Mouse (Mus musculus): Measurements from ENCODE around the gene Lrrc25. TPM values are rescaled to one million over a fixed set of nuclear protein-coding genes. Genes with fewer than 3 reads are reported as not detected.
A peak's percentile ranks its signal among the peaks of the same experiment; 100 is the strongest.

Lrrc25 gene
- polyA plus RNA-seq, 1 experiment from 2014 or later: 0.57 TPM

DNA sequence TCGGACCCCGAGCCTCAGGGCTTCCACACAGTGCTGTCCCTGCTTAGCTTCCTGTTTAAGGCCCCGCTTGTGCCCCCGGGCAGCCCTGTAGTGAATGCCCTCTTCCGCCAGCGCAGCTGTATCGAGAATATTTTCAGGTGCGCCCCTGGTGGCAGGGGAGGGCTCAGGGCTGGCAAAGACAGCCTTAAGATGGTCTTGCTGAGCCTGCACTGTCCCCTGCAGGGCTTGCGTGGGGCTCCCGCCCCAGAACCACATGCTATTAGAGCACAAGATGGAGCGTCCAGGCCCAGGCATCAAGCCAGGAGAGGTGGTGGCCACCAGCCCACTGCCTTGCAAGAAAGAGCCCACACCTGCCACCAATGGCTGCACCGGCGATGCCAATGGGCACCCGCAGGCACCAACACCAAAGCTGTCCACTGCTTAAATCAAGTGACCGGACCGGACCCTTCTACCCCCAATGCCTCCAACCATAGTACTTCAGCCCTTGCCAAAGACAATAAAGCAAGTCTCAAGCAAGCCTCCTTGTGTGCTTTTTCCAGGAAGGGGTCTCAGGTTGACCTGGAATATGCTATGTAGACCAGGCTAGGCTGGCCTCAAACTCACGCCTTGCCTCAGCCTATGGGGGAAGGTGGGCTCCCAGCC is 19.1 kb upstream of the Lrrc25 start:
- Histone ChIP-seq H3K27me3 (ENCODE audit: control insufficient read depth, insufficient read depth, low read length) (0 out of 2 replicates have a peak, but pooled peaks cover 2% of the 10 kb centered on the region), H3K27ac (replicated peaks; ENCODE audit: low read depth, low read length) (no peak overlapping the region), H3K36me3 (ENCODE audit: control insufficient read depth, insufficient read depth, low read length) (peaks cover 14% of the 10 kb centered on the region), H3K9ac (ENCODE audit: low read length) (no peak overlapping the region), H3K4me1 (ENCODE audit: control insufficient read depth, insufficient read depth, low read length) (peaks cover 60% of the 10 kb centered on the region), H3K9me3 (ENCODE audit: control insufficient read depth, low read length) (no peaks in the 10 kb centered on the region), H3K4me3 (ENCODE audit: low read depth, low read length) (no peak overlapping the region), H3K4me2 (ENCODE audit: low read depth, severe bottlenecking) (no peak overlapping the region)
- DNase-seq (ENCODE audit: low spot score) (peak; percentile 49), ATAC-seq (ENCODE audit: insufficient number of reproducible peaks, low FRiP score, low TSS enrichment, low read depth) (no peak)
- 84% methylated on average over 17 of the region's 17 CpGs for WGBS

DNA sequence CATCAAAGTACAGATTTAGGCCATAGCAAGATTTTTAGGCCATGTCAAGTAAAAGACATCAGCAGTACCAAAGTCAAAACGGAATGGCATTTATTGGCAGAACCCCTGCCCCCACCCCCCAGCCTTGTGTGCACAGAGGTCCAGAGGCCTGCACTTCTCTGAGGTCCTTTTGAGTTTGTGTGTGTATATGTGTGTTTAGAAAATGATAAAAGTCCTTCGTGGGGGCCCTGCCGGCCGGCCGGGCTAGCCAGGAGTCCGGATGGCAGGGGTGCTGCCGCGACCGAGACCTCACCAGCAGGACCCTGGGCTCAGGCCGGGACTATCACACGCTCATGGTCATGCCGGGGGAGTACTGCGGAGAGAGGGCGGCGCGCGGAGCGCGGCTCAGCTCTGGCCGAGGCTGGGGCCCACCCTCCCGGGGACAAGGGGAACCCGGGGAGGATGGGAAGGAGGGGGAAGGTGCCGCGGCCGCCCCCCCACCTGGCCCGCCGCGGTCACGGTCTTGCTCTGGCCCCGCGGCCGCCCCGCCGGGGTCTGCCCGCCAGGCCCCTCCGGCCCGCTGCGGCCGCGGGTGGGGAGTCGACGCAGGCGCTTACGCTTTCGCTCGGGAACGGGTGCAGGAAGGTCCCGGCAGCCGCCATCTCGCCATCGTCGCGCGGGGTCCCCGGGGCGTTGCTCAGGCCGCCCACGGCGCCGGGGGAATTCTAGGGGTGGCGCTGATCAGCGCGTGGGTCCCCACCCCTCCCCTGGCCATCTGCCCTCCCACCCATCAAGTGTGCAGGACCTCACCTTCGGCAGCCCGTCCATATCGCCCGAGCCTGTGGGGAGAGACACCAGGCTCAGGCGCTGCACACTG is 18.3 kb upstream of the Lrrc25 start:
- no peak for ATAC-seq (ENCODE audit: insufficient number of reproducible peaks, low FRiP score, low TSS enrichment, low read depth)
- 0 out of 2 replicates have a peak, but pooled peaks cover 2% of the 10 kb centered on the region for H3K27me3 ChIP-seq (ENCODE audit: control insufficient read depth, insufficient read depth, low read length)
- peak; percentile 56 for DNase-seq (ENCODE audit: low spot score)
- H3K4me3 ChIP-seq (ENCODE audit: low read depth, low read length): peak overlapping the region; percentile 41
- peaks cover 20% of the 10 kb centered on the region for H3K36me3 ChIP-seq (ENCODE audit: control insufficient read depth, insufficient read depth, low read length)
- H3K9me3 ChIP-seq (ENCODE audit: control insufficient read depth, low read length): no peaks in the 10 kb centered on the region
- H3K9ac ChIP-seq (ENCODE audit: low read length): peak overlapping the region; percentile 72
- WGBS: 9% methylated on average over 24 of the region's 68 CpGs
- H3K4me2 ChIP-seq (ENCODE audit: low read depth, severe bottlenecking): peak overlapping the region; percentile 92
- peaks cover 60% of the 10 kb centered on the region for H3K4me1 ChIP-seq (ENCODE audit: control insufficient read depth, insufficient read depth, low read length)
- H3K27ac ChIP-seq (replicated peaks; ENCODE audit: low read depth, low read length): peak overlapping the region; percentile 39; the same call in 1 of the 2 replicates

DNA sequence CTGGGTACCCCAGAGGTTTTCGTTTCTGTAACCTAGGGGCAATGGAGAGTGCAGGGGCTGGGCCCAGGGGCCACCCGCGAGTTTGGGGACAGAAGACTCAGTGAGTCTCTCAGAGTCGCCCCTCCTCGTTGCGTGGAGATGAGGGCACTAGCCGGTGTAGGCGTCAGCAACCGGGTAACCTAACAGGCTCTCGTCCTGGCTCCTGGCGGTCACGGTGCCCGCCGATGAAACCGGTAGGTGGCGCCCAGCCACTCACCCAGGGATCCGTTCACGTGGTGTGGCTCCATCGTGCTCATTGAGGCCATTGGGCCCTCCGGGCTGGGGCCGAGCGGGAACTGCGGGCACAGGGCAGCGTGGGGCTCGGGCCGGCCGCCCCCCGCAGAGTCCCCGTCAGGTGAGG is 17.7 kb upstream of the Lrrc25 start:
- DNase-seq (ENCODE audit: low spot score): peak; percentile 91
- 0 out of 2 replicates have a peak overlapping the region, but pooled peaks have one; percentile 39 for H3K27ac ChIP-seq (replicated peaks; ENCODE audit: low read depth, low read length)
- H3K4me2 ChIP-seq (ENCODE audit: low read depth, severe bottlenecking): peak overlapping the region; percentile 92
- no peaks in the 10 kb centered on the region for H3K9me3 ChIP-seq (ENCODE audit: control insufficient read depth, low read length)
- 2% methylated on average over 29 of the region's 29 CpGs for WGBS
- no peak for ATAC-seq (ENCODE audit: insufficient number of reproducible peaks, low FRiP score, low TSS enrichment, low read depth)
- H3K9ac ChIP-seq (ENCODE audit: low read length): peak overlapping the region; percentile 72
- H3K27me3 ChIP-seq (ENCODE audit: control insufficient read depth, insufficient read depth, low read length): 0 out of 2 replicates have a peak, but pooled peaks cover 2% of the 10 kb centered on the region
- peaks cover 22% of the 10 kb centered on the region for H3K36me3 ChIP-seq (ENCODE audit: control insufficient read depth, insufficient read depth, low read length)
- peaks cover 57% of the 10 kb centered on the region for H3K4me1 ChIP-seq (ENCODE audit: control insufficient read depth, insufficient read depth, low read length)
- peak overlapping the region; percentile 41 for H3K4me3 ChIP-seq (ENCODE audit: low read depth, low read length)

DNA sequence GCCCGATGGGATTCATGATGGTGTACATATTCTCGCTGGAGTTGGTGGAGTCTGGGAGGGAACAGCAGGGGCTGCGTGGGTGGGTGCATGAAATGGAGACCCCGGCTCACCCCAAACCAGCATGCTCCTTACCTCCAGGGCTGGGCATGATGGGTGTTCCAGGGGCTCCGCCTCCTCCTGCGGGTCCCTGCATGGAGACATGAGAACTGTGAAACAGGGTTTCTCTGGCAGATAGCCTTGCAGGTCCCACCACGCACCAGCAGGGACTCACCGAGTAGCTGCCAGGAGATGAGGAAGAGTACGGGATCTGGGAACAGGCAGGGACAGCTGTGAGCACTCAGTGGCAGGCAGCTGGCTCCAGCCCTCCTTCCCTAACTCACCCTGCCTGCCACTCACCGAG is 17.2 kb upstream of the Lrrc25 start:
- Histone ChIP-seq H3K27me3 (ENCODE audit: control insufficient read depth, insufficient read depth, low read length) (0 out of 2 replicates have a peak, but pooled peaks cover 2% of the 10 kb centered on the region), H3K36me3 (ENCODE audit: control insufficient read depth, insufficient read depth, low read length) (peaks cover 22% of the 10 kb centered on the region), H3K9ac (ENCODE audit: low read length) (peak overlapping the region; percentile 72; the same call in 1 of the 2 replicates), H3K4me1 (ENCODE audit: control insufficient read depth, insufficient read depth, low read length) (peaks cover 53% of the 10 kb centered on the region), H3K4me3 (ENCODE audit: low read depth, low read length) (peak overlapping the region; percentile 41), H3K9me3 (ENCODE audit: control insufficient read depth, low read length) (no peaks in the 10 kb centered on the region), H3K4me2 (ENCODE audit: low read depth, severe bottlenecking) (peak overlapping the region; percentile 92), H3K27ac (replicated peaks; ENCODE audit: low read depth, low read length) (peak overlapping the region; percentile 36; the same call in 1 of the 2 replicates)
- DNase-seq (ENCODE audit: low spot score): peak; percentile 60
- ATAC-seq (ENCODE audit: insufficient number of reproducible peaks, low FRiP score, low TSS enrichment, low read depth): no peak
- 17% methylated on average over 10 of the region's 10 CpGs for WGBS

DNA sequence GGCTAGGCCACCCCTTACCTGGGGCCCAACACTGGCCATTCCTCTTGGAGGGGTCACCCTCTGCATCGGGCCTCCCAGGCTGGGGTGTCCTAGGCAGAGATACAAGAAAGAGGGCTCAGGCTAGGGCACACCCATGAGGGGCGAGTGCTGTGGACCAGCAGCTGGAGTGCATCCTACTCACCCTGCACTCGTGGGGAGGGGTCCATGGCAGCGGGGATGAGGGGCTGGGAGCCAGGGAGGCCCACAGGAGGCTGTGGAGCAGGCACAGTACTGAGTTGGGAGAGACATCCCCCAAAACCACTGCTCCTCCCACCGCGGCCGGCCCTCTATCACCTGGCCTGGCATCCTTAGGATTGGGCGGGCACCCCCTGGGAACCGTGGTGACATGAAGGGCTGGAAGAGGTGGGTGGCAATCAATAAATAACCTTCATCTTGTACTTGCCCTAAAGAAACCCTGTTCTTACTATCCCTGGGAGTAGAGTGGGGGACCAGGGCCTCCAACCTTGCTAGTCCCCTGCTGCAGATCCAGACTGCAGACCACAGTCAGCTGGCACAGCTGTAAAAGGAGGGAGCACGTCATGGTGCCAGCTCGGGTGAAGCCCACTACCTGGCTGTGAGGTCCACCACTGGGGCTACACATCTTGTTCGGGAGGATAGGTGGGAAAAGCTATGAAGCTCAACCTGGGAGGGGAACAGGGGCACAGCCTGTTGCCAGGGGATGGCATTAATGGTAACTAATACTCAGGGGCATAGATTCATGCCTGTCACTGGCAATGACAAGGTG is 16.3 kb upstream of the Lrrc25 start:
- Histone ChIP-seq H3K27ac (replicated peaks; ENCODE audit: low read depth, low read length) (no peak overlapping the region; the same call in 1 of the 2 replicates), H3K36me3 (ENCODE audit: control insufficient read depth, insufficient read depth, low read length) (peaks cover 22% of the 10 kb centered on the region), H3K4me2 (ENCODE audit: low read depth, severe bottlenecking) (no peak overlapping the region), H3K9me3 (ENCODE audit: control insufficient read depth, low read length) (no peaks in the 10 kb centered on the region), H3K9ac (ENCODE audit: low read length) (0 out of 2 replicates have a peak overlapping the region, but pooled peaks have one; percentile 22), H3K4me1 (ENCODE audit: control insufficient read depth, insufficient read depth, low read length) (peaks cover 54% of the 10 kb centered on the region), H3K4me3 (ENCODE audit: low read depth, low read length) (no peak overlapping the region), H3K27me3 (ENCODE audit: control insufficient read depth, insufficient read depth, low read length) (0 out of 2 replicates have a peak, but pooled peaks cover 2% of the 10 kb centered on the region)
- ATAC-seq (ENCODE audit: insufficient number of reproducible peaks, low FRiP score, low TSS enrichment, low read depth): no peak
- WGBS: 85% methylated on average over 12 of the region's 12 CpGs
- no peak for DNase-seq (ENCODE audit: low spot score)

DNA sequence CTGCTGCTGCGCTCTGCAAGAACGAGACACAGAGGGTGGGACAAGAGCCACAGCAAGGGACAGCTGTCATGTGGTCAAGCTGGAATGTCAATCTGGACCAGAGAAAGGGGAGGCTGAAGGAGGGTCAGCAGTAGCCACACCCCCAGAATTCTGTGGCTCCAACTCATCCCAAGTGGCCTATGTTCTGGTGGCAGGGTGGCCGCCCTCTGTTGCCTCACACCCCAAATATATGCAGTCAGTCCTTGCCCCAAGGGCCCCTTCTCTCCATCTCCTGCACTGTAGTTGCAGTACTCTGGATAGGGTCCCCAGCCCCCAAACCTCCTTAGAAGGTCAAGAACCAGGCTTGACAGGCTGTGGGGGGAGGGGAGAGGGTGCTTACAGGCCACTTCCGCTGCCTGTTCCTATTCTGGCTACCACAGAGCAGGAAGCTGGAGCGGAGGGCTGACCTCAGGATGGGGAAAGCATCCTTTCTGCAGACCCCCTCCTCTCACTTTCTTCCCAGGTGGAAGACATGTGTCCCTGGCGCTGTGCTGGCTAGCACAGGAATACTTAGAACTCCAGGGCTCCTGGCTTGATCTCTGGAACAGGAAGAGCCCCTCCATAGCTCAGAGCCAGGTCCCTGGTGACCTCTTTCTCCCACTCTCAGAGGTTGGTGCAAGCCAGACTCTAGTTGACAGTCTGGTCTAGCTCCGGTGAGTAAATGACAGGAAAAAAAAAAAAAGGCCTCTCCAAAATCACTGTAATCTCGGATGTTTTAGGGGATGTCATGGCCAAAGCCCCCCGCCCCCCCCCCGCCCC is 15.3 kb upstream of the Lrrc25 start:
- no peak for ATAC-seq (ENCODE audit: insufficient number of reproducible peaks, low FRiP score, low TSS enrichment, low read depth)
- H3K9me3 ChIP-seq (ENCODE audit: control insufficient read depth, low read length): no peaks in the 10 kb centered on the region
- H3K4me1 ChIP-seq (ENCODE audit: control insufficient read depth, insufficient read depth, low read length): peaks cover 47% of the 10 kb centered on the region
- peak; percentile 72 for DNase-seq (ENCODE audit: low spot score)
- 0 out of 2 replicates have a peak, but pooled peaks cover 2% of the 10 kb centered on the region for H3K27me3 ChIP-seq (ENCODE audit: control insufficient read depth, insufficient read depth, low read length)
- peak overlapping the region; percentile 32; the same call in 1 of the 2 replicates for H3K9ac ChIP-seq (ENCODE audit: low read length)
- peaks cover 22% of the 10 kb centered on the region for H3K36me3 ChIP-seq (ENCODE audit: control insufficient read depth, insufficient read depth, low read length)
- WGBS: 15% methylated on average over 10 of the region's 10 CpGs
- peak overlapping the region; percentile 5; the same call in 1 of the 2 replicates for H3K4me3 ChIP-seq (ENCODE audit: low read depth, low read length)
- peak overlapping the region; percentile 88 for H3K27ac ChIP-seq (replicated peaks; ENCODE audit: low read depth, low read length)
- H3K4me2 ChIP-seq (ENCODE audit: low read depth, severe bottlenecking): peak overlapping the region; percentile 42

DNA sequence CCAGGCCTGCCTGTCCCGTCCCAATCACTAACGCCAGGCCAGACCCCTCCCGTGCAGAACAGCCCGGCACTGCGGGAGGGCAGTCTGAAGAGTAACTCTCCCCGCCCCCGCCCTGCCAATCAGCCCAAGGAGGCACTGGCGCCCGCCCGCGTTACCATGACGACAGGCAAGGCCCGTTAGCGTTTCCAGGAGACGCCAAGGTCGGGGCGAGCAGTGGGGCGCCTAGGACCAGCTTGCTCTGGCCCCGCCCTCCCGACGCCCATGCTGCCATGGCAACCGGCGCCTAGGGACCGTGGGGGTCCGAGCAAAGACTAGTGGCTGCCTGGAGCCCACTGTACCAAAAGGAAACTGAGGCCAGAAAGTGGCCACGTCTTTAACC is 14.7 kb upstream of the Lrrc25 start:
- peak; percentile 37 for ATAC-seq (ENCODE audit: insufficient number of reproducible peaks, low FRiP score, low TSS enrichment, low read depth)
- DNase-seq (ENCODE audit: low spot score): peak; percentile 95
- Histone ChIP-seq H3K4me2 (ENCODE audit: low read depth, severe bottlenecking) (peak overlapping the region; percentile 42), H3K9ac (ENCODE audit: low read length) (no peak overlapping the region), H3K4me1 (ENCODE audit: control insufficient read depth, insufficient read depth, low read length) (peaks cover 47% of the 10 kb centered on the region), H3K36me3 (ENCODE audit: control insufficient read depth, insufficient read depth, low read length) (peaks cover 20% of the 10 kb centered on the region), H3K27me3 (ENCODE audit: control insufficient read depth, insufficient read depth, low read length) (0 out of 2 replicates have a peak, but pooled peaks cover 2% of the 10 kb centered on the region), H3K27ac (replicated peaks; ENCODE audit: low read depth, low read length) (peak overlapping the region; percentile 88), H3K4me3 (ENCODE audit: low read depth, low read length) (peak overlapping the region; percentile 5; the same call in 1 of the 2 replicates), H3K9me3 (ENCODE audit: control insufficient read depth, low read length) (no peaks in the 10 kb centered on the region)
- 1% methylated on average over 26 of the region's 26 CpGs for WGBS

Data from limb, embryonic 11.5 days (tissue).